Mouse (Mus musculus) left cerebral cortex, adult 9 months (tissue): ENCODE measurements around the gene Acss2.

Source experiments
- DNase-seq, 2 experiments: peaks; one replicate each; pipeline ENCODE4 v3.0.0; 2022; ENCODE audit warnings: low spot score in 2 of 2

Gene Acss2

GRCm38 (mm10) chr2:155628519-155628918, 110.8 kb downstream of the Acss2 start:
- DNase-seq, result no peak

GRCm38 (mm10) chr2:155629231-155629661, 111.5 kb downstream of the Acss2 start:
- peak in 1 of 2 experiments; percentile 79 for DNase-seq

GRCm38 (mm10) chr2:155630153-155630552, 112.4 kb downstream of the Acss2 start:
- no peak for DNase-seq

- DNase-seq, result no peak
Measured at GRCm38 (mm10) chr2:155630590-155631416, 113.1 kb downstream of the Acss2 start.

- no peak for DNase-seq
Measured at GRCm38 (mm10) chr2:155632138-155632936, 114.6 kb downstream of the Acss2 start.

- no peak for DNase-seq
Measured at GRCm38 (mm10) chr2:155633121-155633520, 115.4 kb downstream of the Acss2 start.

- no peak for DNase-seq
Measured at GRCm38 (mm10) chr2:155633731-155634130, 116.0 kb downstream of the Acss2 start.

GRCm38 (mm10) chr2:155634562-155634961, 116.8 kb downstream of the Acss2 start:
- DNase-seq, result no peak
